Mouse (Mus musculus) regulatory T cell (primary cell): ENCODE measurements around the gene Gucy2c.

ENCODE experiments used
- in situ Hi-C: fragments of 300-600 bp; cut with MboI, MseI; formaldehyde crosslinking; loops from one replicate; pipeline ENCODE4 v1.15.1; 2025; ENCODE audit warnings: high pct_unique_total_duplicates

Gene Gucy2c

GRCm38 (mm10) chr6:136781377-136781986, at the start of gene Gucy2c:
Gucy2c (minus strand) TSS chr6:136781765.
- in situ Hi-C loops, result loop anchor here (10.0 kb wide), 1 partner anchor 337 kb away; no protein-coding TSS in a partner anchor

GRCm38 (mm10) chr6:136828681-136829080, 47.1 kb upstream of the Gucy2c start:
- in situ Hi-C loops, result loop anchor here (5.0 kb wide), 1 partner anchor 104 kb away; no protein-coding TSS in a partner anchor

GRCm38 (mm10) chr6:136827881-136828561, 46.5 kb upstream of the Gucy2c start, which contains the start of gene Wbp11:
Wbp11 (minus strand) TSS chr6:136828233.
- in situ Hi-C loops, result loop anchor here (5.0 kb wide), 1 partner anchor 104 kb away; no protein-coding TSS in a partner anchor

GRCm38 (mm10) chr6:136827516-136827880, 45.9 kb upstream of the Gucy2c start, which contains the start of gene BC049715:
BC049715 (plus strand) TSS chr6:136827626.
- in situ Hi-C loops, result loop anchor here (5.0 kb wide), 1 partner anchor 105 kb away; no protein-coding TSS in a partner anchor

GRCm38 (mm10) chr6:136827116-136827515, 45.6 kb upstream of the Gucy2c start:
- in situ Hi-C loops, result loop anchor here (5.0 kb wide), 1 partner anchor 105 kb away; no protein-coding TSS in a partner anchor

- in situ Hi-C loops, result loop anchor here (5.0 to 25.0 kb wide), 2 partner anchors 107 to 912 kb away; partner anchors contain the start of gene Strap
Measured at GRCm38 (mm10) chr6:136824987-136825386, 43.4 kb upstream of the Gucy2c start.

- in situ Hi-C loops, result loop anchor here (25.0 kb wide), 1 partner anchor 916 kb away; the partner anchor contains the start of gene Strap
Measured at GRCm38 (mm10) chr6:136821086-136821485, 39.5 kb upstream of the Gucy2c start.

GRCm38 (mm10) chr6:136820381-136820780, 38.8 kb upstream of the Gucy2c start:
- in situ Hi-C loops, result loop anchor here (25.0 kb wide), 1 partner anchor 917 kb away; the partner anchor contains the start of gene Strap

GRCm38 (mm10) chr6:136817549-136817948, 36.0 kb upstream of the Gucy2c start:
- in situ Hi-C loops, result loop anchor here (25.0 kb wide), 1 partner anchor 920 kb away; the partner anchor contains the start of gene Strap

GRCm38 (mm10) chr6:136816826-136817225, 35.3 kb upstream of the Gucy2c start:
- in situ Hi-C loops, result loop anchor here (25.0 kb wide), 1 partner anchor 920 kb away; the partner anchor contains the start of gene Strap

- in situ Hi-C loops, result loop anchor here (25.0 kb wide), 1 partner anchor 922 kb away; the partner anchor contains the start of gene Strap
Measured at GRCm38 (mm10) chr6:136815381-136815780, 33.8 kb upstream of the Gucy2c start.

GRCm38 (mm10) chr6:136813117-136813516, 31.6 kb upstream of the Gucy2c start:
- in situ Hi-C loops, result loop anchor here (25.0 kb wide), 1 partner anchor 924 kb away; the partner anchor contains the start of gene Strap

GRCm38 (mm10) chr6:136811196-136811595, 29.6 kb upstream of the Gucy2c start:
- in situ Hi-C loops, result loop anchor here (25.0 kb wide), 1 partner anchor 926 kb away; the partner anchor contains the start of gene Strap

- in situ Hi-C loops, result loop anchor here (5.0 to 25.0 kb wide), 2 partner anchors 128 to 928 kb away; partner anchors contain the start of gene Strap
Measured at GRCm38 (mm10) chr6:136809673-136810072, 28.1 kb upstream of the Gucy2c start.

GRCm38 (mm10) chr6:136809077-136809476, 27.5 kb upstream of the Gucy2c start:
- in situ Hi-C loops, result loop anchor here (5.0 to 25.0 kb wide), 2 partner anchors 128 to 928 kb away; partner anchors contain the start of gene Strap

GRCm38 (mm10) chr6:136808631-136809046, 27.1 kb upstream of the Gucy2c start:
- in situ Hi-C loops, result loop anchor here (5.0 to 25.0 kb wide), 2 partner anchors 129 to 929 kb away; partner anchors contain the start of gene Strap

GRCm38 (mm10) chr6:136808014-136808417, 26.5 kb upstream of the Gucy2c start, which contains the start of gene H2afj:
H2afj (plus strand) TSS chr6:136808244.
- in situ Hi-C loops, result loop anchor here (5.0 to 25.0 kb wide), 2 partner anchors 129 to 929 kb away; partner anchors contain the start of gene Strap

GRCm38 (mm10) chr6:136807395-136808013, 25.9 kb upstream of the Gucy2c start:
- in situ Hi-C loops, result loop anchor here (5.0 to 25.0 kb wide), 2 partner anchors 130 to 930 kb away; partner anchors contain the start of gene Strap

GRCm38 (mm10) chr6:136806819-136807218, 25.3 kb upstream of the Gucy2c start:
- in situ Hi-C loops, result loop anchor here (5.0 to 25.0 kb wide), 2 partner anchors 130 to 930 kb away; partner anchors contain the start of gene Strap

GRCm38 (mm10) chr6:136805409-136805775, 23.8 kb upstream of the Gucy2c start:
- in situ Hi-C loops, result loop anchor here (5.0 to 25.0 kb wide), 2 partner anchors 132 to 932 kb away; partner anchors contain the start of gene Strap
